Comparison of ENCODE assay signal across 19 mouse cellular contexts in the genomic region with DNA sequence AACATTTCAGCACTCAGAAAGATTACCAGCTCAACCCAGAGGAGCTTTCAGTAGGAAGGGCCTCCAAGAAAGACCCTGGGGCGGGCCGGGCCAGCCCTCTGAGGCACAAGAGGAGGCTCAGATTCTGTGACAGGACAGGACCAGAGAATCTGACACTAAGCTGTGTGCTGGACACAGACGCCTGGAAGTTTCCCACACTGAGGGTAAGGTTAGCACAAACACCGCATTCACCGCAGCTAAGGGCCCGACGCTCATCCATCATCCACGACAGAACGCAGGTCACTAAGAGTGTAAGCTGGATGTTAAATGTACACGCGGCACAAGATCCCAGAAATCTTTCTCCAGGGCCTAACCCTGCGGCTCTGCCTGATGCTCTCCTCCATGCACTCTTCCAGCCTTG. TPM values are rescaled to one million over a fixed set of nuclear protein-coding genes. Genes with fewer than 3 reads are reported as not detected.
DNase-seq lines count a peak whose midpoint lies in the region; ATAC-seq and TF ChIP-seq lines count a peak whose summit lies in the region.
"Had no signal": no experiment of that assay in that cellular context is flagged by ENCODE, and none has a peak within 500 bp of the region (broad histone marks: within the 10 kb centered on the region; RNA-seq: fewer than 3 reads in every experiment).

No protein-coding gene starts in this region.

- no peaks in the 10 kb centered on the region for H3K36me3 ChIP-seq in liver, adult 2 months (ENCODE audit: control insufficient read depth, insufficient read depth, low read length)
- H3K36me3 ChIP-seq in liver, embryonic 11.5 days (ENCODE audit: control insufficient read depth, insufficient read depth, low read length), result no peaks in the 10 kb centered on the region
- H3K36me3 ChIP-seq in embryonic facial prominence, embryonic 10.5 days (replicated peaks), result no peaks in the 10 kb centered on the region
- no peaks in the 10 kb centered on the region for H3K36me3 ChIP-seq in neural tube, embryonic 13.5 days
- H3K36me3 ChIP-seq: forebrain, embryonic 12.5 days; hindbrain, embryonic 15.5 days; kidney, embryonic 15.5 days; limb, embryonic 15.5 days; lung, embryonic 15.5 days; midbrain, embryonic 12.5 days had no signal

- DNase-seq in liver, adult 2 months (ENCODE audit: extremely low read depth, low read depth, low spot score), result no peak
- DNase-seq in liver, embryonic 11.5 days (ENCODE audit: low spot score), result no peak
- DNase-seq in embryo, embryonic 10.5 days (ENCODE audit: low spot score), result peak; percentile 44
- peak; percentile 22 for DNase-seq in embryonic facial prominence, embryonic 10.5 days (ENCODE audit: low spot score)
- no peak for DNase-seq in thymus, postnatal 36 days
- DNase-seq in left cerebral cortex, adult 8-10 months (ENCODE audit: low spot score in 2 of 2), result no peak
- DNase-seq in left cerebral cortex, postnatal 36 days (ENCODE audit: low spot score in 2 of 2), result no peak
- DNase-seq: cerebellum, adult 8-10 months; right cerebral cortex, postnatal 4 days; thymus, postnatal 4 days had no signal

- intact Hi-C loops in left cerebral cortex, postnatal 36 days (cut with DNase I), result no loop called here

- H3K27me3 ChIP-seq in liver, adult 2 months (ENCODE audit: control insufficient read depth, insufficient read depth, low read length), result no peaks in the 10 kb centered on the region
- no peaks in the 10 kb centered on the region for H3K27me3 ChIP-seq in liver, embryonic 11.5 days (replicated peaks; ENCODE audit: control insufficient read depth, insufficient read depth, low read length)
- peaks cover 9% of the 10 kb centered on the region; the same call in 1 of the 2 replicates for H3K27me3 ChIP-seq in embryonic facial prominence, embryonic 10.5 days (replicated peaks; ENCODE audit: low read depth, poor library complexity, severe bottlenecking)
- H3K27me3 ChIP-seq in neural tube, embryonic 13.5 days, result no peaks in the 10 kb centered on the region
- H3K27me3 ChIP-seq: forebrain, embryonic 12.5 days; hindbrain, embryonic 15.5 days; midbrain, embryonic 12.5 days had no signal

- H3K27ac ChIP-seq in liver, adult 2 months (replicated peaks; ENCODE audit: insufficient read depth, low read depth, low read length), result 0 out of 2 replicates have a peak overlapping the region, but pooled peaks have one; percentile 16
- H3K27ac ChIP-seq in liver, embryonic 11.5 days (ENCODE audit: low read depth, low read length), result no peak overlapping the region
- peak overlapping the region; percentile 57 for H3K27ac ChIP-seq in embryonic facial prominence, embryonic 10.5 days (replicated peaks)
- no peak overlapping the region for H3K27ac ChIP-seq in neural tube, embryonic 13.5 days (replicated peaks)
- H3K27ac ChIP-seq: forebrain, embryonic 12.5 days; hindbrain, embryonic 15.5 days; kidney, embryonic 15.5 days; limb, embryonic 15.5 days; lung, embryonic 15.5 days; macrophage; midbrain, embryonic 12.5 days had no signal

- no peak overlapping the region for H3K4me3 ChIP-seq in liver, adult 2 months (ENCODE audit: insufficient read depth, low read depth, low read length)
- no peak overlapping the region for H3K4me3 ChIP-seq in liver, embryonic 11.5 days (ENCODE audit: low read depth, low read length)
- no peak overlapping the region for H3K4me3 ChIP-seq in embryonic facial prominence, embryonic 10.5 days
- no peak overlapping the region for H3K4me3 ChIP-seq in neural tube, embryonic 13.5 days
- H3K4me3 ChIP-seq: forebrain, embryonic 12.5 days; hindbrain, embryonic 15.5 days; kidney, embryonic 15.5 days; limb, embryonic 15.5 days; lung, embryonic 15.5 days; midbrain, embryonic 12.5 days had no signal

- H3K9ac ChIP-seq in liver, adult 2 months (ENCODE audit: low read depth, low read length), result no peak overlapping the region
- no peak overlapping the region for H3K9ac ChIP-seq in liver, embryonic 11.5 days (ENCODE audit: low read depth, low read length)
- 0 out of 2 replicates have a peak overlapping the region, but pooled peaks have one; percentile 34 for H3K9ac ChIP-seq in neural tube, embryonic 13.5 days
- H3K9ac ChIP-seq: forebrain, embryonic 12.5 days; hindbrain, embryonic 15.5 days; kidney, embryonic 15.5 days; limb, embryonic 15.5 days; lung, embryonic 15.5 days; midbrain, embryonic 12.5 days had no signal

- H3K4me1 ChIP-seq in liver, adult 2 months (ENCODE audit: control insufficient read depth, insufficient read depth, low read length), result peaks cover 19% of the 10 kb centered on the region
- peaks cover 5% of the 10 kb centered on the region for H3K4me1 ChIP-seq in liver, embryonic 11.5 days (replicated peaks; ENCODE audit: control insufficient read depth, insufficient read depth, low read length)
- H3K4me1 ChIP-seq in embryonic facial prominence, embryonic 10.5 days, result peaks cover 24% of the 10 kb centered on the region
- peaks cover 12% of the 10 kb centered on the region; the same call in 1 of the 2 replicates for H3K4me1 ChIP-seq in neural tube, embryonic 13.5 days (replicated peaks)
- H3K4me1 ChIP-seq: limb, embryonic 15.5 days; lung, embryonic 15.5 days had no signal

- TF ChIP-seq CTCF in liver, adult 2 months (IDR thresholded peaks at IDR 0.05; ENCODE audit: low read depth, low read length), result no peak

- 83% methylated on average over 12 of the region's 12 CpGs for WGBS in liver, adult 2 months
- 68% methylated on average over 12 of the region's 12 CpGs for WGBS in liver, embryonic 11.5 days
- WGBS in embryonic facial prominence, embryonic 10.5 days, result 62% methylated on average over 12 of the region's 12 CpGs
- WGBS in neural tube, embryonic 13.5 days, result 56% methylated on average over 12 of the region's 12 CpGs

- no peak overlapping the region for H3K4me2 ChIP-seq in liver, embryonic 11.5 days
- H3K4me2 ChIP-seq in neural tube, embryonic 13.5 days, result no peak overlapping the region
- H3K4me2 ChIP-seq: forebrain, embryonic 12.5 days; hindbrain, embryonic 15.5 days; kidney, embryonic 15.5 days; limb, embryonic 15.5 days; lung, embryonic 15.5 days; midbrain, embryonic 12.5 days had no signal

- H3K79me2 ChIP-seq in liver, adult 2 months (ENCODE audit: control insufficient read depth, insufficient read depth, low read length), result peaks cover 13% of the 10 kb centered on the region; the same call in 1 of the 2 replicates

- H3K9me3 ChIP-seq in liver, embryonic 11.5 days (ENCODE audit: control insufficient read depth, low read length), result no peaks in the 10 kb centered on the region
- H3K9me3 ChIP-seq in embryonic facial prominence, embryonic 10.5 days, result no peaks in the 10 kb centered on the region
- no peaks in the 10 kb centered on the region for H3K9me3 ChIP-seq in neural tube, embryonic 13.5 days
- H3K9me3 ChIP-seq: forebrain, embryonic 12.5 days; hindbrain, embryonic 15.5 days; kidney, embryonic 15.5 days; limb, embryonic 15.5 days; lung, embryonic 15.5 days; midbrain, embryonic 12.5 days had no signal

- ATAC-seq in liver, embryonic 11.5 days (replicated peaks; ENCODE audit: low FRiP score), result no peak
- ATAC-seq in neural tube, embryonic 13.5 days (ENCODE audit: low read depth), result no peak; the same call in 1 of the 2 replicates
- ATAC-seq: intestine, embryonic 16.5 days had no signal

- TF ChIP-seq POLR2A in liver, adult 2 months (IDR thresholded peaks at IDR 0.05; ENCODE audit: extremely low read depth, insufficient read depth, low read length), result no peak

RNA-seq across cellular contexts. Expression of gene Atp7b, which starts 16.4 kb away (rescaled TPM):
- 9.8 and 14.5 TPM in 2 replicates for total RNA-seq in liver, adult 2 months (2014; rRNA removed)
- polyA plus RNA-seq in liver, adult 2 months (2012; rRNA removed), result 10.7 and 12.5 TPM in 2 replicates
- polyA plus RNA-seq in liver, embryonic 11.5 days (2014; fragmentation: Nextera tagmentation; extraction: Ambion mirVana), result 24.6 and 25.1 TPM in 2 replicates
- polyA plus RNA-seq in embryonic facial prominence, embryonic 10.5 days (2016; fragmentation: Nextera tagmentation; extraction: Ambion mirVana), result 1.9 and 2.1 TPM in 2 replicates
- polyA plus RNA-seq in neural tube, embryonic 13.5 days (2015; fragmentation: Nextera tagmentation; extraction: Ambion mirVana), result 0.99 and 1.3 TPM in 2 replicates
- total RNA-seq in left cerebral cortex, adult 8-10 months (2022), result 1 to 10 TPM; 2.0 to 2.3 (median 2.2) TPM
- total RNA-seq in left cerebral cortex, postnatal 36 days (2021), result 1 to 10 TPM; 1.7 to 1.9 TPM
- polyA plus RNA-seq: macrophage had no signal

RNA-seq across cellular contexts. Expression of gene Alg11, which starts 16.8 kb away (rescaled TPM):
- 15.2 and 22.2 TPM in 2 replicates for total RNA-seq in liver, adult 2 months (2014; rRNA removed)
- 4.8 and 11.6 TPM in 2 replicates for polyA plus RNA-seq in liver, adult 2 months (2012; rRNA removed)
- 22.0 and 29.8 TPM in 2 replicates for polyA plus RNA-seq in liver, embryonic 11.5 days (2014; fragmentation: Nextera tagmentation; extraction: Ambion mirVana)
- 41.7 and 45.1 TPM in 2 replicates for polyA plus RNA-seq in embryonic facial prominence, embryonic 10.5 days (2016; fragmentation: Nextera tagmentation; extraction: Ambion mirVana)
- polyA plus RNA-seq in neural tube, embryonic 13.5 days (2015; fragmentation: Nextera tagmentation; extraction: Ambion mirVana), result 38.0 and 41.3 TPM in 2 replicates
- 10 to 100 TPM; 31.6 to 34.7 (median 33.8) TPM for total RNA-seq in left cerebral cortex, adult 8-10 months (2022)
- total RNA-seq in left cerebral cortex, postnatal 36 days (2021), result 10 to 100 TPM; 30.7 to 35.7 TPM

Comparison
In these comparisons a context has a peak if more than half of its experiments do, and no peak if none do; other contexts are left out.
1. H3K27ac ChIP-seq: peak in liver, adult 2 months (single experiment) and embryonic facial prominence, embryonic 10.5 days (single experiment); none in liver, embryonic 11.5 days (single experiment) and neural tube, embryonic 13.5 days (single experiment).
2. DNase-seq: peak in embryo, embryonic 10.5 days (single experiment) and embryonic facial prominence, embryonic 10.5 days (single experiment); none in liver, adult 2 months (single experiment), liver, embryonic 11.5 days (single experiment), thymus, postnatal 36 days (0 of 2), left cerebral cortex, adult 8-10 months (0 of 2) and left cerebral cortex, postnatal 36 days (0 of 2).